Mouse (Mus musculus) cerebellum, postnatal 4 days (tissue): ENCODE results near the gene Kcnj15.

Source experiments
- DNase-seq, 2 experiments: peaks; one replicate each; pipeline ENCODE4 v3.0.0; 2022; ENCODE audit warnings: low spot score in 2 of 2, mixed read lengths in 1 of 2

Gene Kcnj15

GRCm38 (mm10) chr16:95257266-95257894, at the start of gene Kcnj15:
Kcnj15 (plus strand) TSS chr16:95257558.
- no peak for DNase-seq

GRCm38 (mm10) chr16:95208243-95208642, 49.1 kb upstream of the Kcnj15 start:
- no peak for DNase-seq

- DNase-seq, result no peak
Observed at GRCm38 (mm10) chr16:95209011-95209466, 48.3 kb upstream of the Kcnj15 start.

GRCm38 (mm10) chr16:95214251-95215197, 42.8 kb upstream of the Kcnj15 start:
- no peak for DNase-seq

- DNase-seq, result no peak
Observed at GRCm38 (mm10) chr16:95215782-95216181, 41.6 kb upstream of the Kcnj15 start.

DNA sequence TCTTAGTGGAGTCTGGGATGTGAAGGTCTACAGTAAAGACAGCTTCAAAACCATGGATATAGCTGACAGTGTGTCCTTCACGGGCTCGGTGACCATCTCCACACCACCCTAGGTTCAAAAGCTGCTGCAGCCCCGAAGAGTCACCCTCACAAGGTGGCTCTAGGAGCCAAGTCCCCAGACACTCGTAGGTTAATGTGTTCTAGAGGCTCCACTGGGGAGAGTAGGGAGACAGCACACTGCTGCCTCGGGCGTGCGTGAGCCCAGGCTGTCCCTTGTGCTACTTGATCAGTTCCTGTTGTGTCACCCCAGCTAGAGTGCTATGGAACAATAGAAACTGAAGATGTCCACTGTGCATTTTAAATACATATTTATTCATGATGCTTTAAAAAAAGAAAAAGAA, 41.0 kb upstream of the Kcnj15 start:
- DNase-seq, result no peak

- DNase-seq, result no peak
Observed at GRCm38 (mm10) chr16:95216824-95217223, 40.5 kb upstream of the Kcnj15 start.

GRCm38 (mm10) chr16:95218783-95219182, 38.6 kb upstream of the Kcnj15 start:
- no peak for DNase-seq

GRCm38 (mm10) chr16:95219459-95219858, 37.9 kb upstream of the Kcnj15 start:
- DNase-seq, result no peak

DNA sequence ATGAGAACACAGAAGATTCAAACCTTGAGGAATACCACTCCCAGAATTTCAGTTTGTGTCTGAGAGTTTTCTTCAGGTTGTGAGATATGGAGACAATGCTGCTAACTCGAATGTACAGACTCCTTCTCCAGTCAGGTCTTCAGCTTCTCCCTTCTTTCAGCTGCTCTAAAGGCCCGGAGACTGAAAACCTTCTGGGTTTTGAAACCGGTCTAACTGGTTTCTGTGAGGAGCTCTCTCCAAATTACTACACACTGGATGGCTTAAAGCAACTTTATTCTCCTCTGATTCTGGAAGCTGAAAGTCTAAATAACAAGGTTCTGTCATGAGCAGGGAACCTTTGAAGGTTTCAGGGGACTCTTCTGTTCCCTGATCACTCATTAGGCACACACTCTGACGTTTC, 36.3 kb upstream of the Kcnj15 start:
- DNase-seq, result no peak

- no peak for DNase-seq
Observed at GRCm38 (mm10) chr16:95222026-95222718, 35.2 kb upstream of the Kcnj15 start.

DNA sequence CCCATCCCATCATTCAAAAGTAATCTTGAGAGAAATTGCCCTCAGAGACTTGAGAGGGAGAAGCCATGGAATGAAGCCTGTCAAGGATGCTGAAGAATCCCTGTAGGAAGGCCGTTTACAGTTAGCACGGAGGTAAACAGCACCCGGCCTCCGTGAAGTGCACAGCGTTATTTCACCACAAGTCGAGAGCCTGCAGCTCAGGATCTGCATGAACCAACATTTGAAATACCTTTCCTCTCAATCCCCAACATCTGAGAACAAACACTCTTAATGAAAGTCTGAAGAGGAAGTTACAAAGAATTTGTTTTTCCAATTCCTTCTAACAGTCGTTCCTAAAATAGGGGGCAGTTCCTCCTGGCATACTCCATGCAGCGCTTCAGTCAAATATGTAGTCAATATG, 33.9 kb upstream of the Kcnj15 start:
- DNase-seq, result no peak

GRCm38 (mm10) chr16:95225285-95225684, 32.1 kb upstream of the Kcnj15 start:
- no peak for DNase-seq

DNA sequence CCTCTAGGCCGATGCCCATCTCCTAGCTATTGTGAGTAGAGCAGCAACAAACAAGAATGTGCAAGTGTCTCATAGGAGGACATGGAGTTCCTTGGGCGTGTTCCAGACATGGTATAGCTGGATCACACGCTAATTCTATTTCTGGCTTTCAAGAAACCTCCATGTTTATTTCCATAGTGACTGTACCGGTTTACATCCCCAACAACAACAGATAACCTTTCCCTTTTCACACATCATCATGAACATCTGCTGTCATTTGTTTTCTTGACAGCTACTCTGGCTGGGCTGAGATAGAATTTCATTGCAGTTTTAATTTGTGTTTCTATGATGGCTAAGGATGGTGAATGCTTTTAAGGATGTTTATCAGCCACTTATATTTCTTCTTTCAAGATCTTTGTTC, 25.6 kb upstream of the Kcnj15 start:
- DNase-seq, result no peak

GRCm38 (mm10) chr16:95234891-95235548, 22.3 kb upstream of the Kcnj15 start:
- DNase-seq, result no peak

DNA sequence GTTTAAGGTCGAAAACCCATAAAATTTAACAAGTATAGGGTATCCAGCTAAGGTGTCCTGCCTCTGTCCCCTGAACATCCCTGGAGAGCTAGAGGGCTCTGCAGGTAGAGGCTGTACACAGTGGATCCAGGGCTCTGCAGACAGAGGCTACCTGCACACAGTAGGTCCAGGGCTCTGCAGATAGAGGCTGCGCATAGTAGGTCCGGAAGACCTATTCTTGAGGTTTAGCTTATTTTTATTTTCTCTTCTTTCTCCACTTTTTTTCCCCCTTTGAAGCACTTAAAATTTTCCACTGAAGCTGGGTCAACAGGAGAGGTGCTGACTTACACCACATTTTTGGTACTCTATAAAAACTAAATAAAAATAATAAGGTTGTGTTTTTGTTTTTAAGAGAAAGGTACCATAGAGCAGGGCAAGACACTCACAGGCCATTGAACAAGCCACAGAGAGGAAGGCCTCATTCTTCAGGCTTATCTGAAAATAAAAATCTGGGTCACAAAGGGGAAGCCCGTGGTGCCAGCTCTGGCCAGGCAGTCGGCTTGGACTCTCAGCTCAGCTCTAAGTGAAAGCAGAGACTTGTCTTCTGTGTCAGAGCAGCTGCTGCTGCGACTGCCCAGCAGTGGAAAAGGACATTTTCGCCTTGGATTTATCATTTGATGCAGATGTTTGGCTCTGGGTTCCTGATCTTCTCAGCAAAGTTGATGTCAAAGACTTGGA, 18.0 kb upstream of the Kcnj15 start:
- no peak for DNase-seq

DNA sequence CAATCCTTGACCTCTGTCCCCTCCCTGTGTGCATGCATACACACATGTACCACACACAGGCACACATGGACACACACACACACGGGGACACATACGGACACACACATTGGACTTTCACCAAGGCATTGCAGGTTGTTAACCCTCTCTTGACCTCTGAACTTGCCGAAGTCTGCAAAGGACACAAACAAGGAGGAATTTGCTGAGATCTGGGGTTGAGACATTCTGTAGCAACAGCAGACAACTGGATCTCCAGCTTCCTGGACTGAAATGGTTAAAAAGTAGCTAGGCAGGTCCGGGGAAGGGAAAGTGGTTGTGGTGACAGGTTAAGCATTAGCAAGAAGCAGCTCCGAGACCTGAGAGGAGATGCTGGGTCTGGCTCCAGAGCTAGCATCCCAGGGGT, 16.7 kb upstream of the Kcnj15 start:
- DNase-seq, result no peak

DNA sequence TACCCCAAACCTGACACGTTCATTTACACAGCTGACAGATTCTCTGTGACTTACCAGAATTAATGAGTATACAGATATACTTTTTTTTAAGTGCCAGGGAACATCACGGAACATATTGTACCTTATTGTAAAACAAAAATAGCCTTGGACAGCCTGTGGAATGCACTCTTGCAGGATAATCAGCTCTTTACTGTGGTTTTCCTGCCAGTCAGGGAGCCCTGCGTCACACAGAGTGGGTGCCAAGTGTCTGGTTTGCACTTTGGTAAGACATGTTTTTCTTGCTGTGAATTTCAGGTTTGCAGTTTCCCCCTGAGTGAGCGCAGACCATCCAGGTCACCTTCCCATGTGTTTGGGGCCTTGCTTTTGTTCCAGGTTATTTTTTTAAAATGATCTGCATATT, 15.8 kb upstream of the Kcnj15 start:
- DNase-seq, result no peak

DNA sequence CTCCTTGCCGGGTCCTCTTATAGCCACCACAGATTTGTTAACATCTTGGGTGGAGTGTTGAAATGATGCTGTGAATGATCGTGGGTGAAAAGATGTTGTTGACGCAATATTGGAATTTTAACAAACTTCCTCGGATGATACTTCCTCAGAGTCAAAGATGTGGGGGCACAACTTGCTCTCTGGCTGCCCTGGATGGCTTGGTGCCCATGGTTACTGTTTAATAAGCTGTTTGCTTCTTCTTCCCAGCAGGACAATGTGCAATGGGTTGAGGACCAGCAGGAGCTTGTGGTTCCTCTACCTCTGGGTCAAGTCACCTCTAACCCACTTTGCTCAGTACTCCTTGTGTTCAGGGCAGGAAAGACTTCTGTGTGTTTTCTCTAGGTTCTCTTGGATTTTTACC, 15.2 kb upstream of the Kcnj15 start:
- no peak for DNase-seq

DNA sequence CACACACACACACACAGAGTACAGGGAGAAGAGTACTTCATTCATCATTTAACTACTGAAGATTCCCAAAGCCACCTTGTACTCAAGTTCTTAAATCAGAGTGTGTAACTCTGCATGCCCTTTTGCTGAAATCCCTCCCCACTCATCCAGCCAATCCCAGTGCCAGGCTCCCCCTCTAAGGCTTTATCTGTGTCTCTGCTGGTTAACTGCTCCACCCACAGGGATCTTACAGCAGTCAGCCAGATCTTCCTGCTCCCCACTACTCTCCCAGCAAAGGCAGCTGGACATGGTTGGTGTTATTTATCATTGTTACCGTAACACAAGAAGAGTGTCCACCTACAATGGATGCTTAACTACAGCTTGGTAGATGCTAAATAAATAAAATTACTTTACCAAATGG, 14.0 kb upstream of the Kcnj15 start:
- DNase-seq, result no peak

GRCm38 (mm10) chr16:95244626-95245303, 12.6 kb upstream of the Kcnj15 start:
- no peak for DNase-seq
